Mouse (Mus musculus): ENCODE data around the gene Gm614. TPM values are rescaled to one million over a fixed set of nuclear protein-coding genes. Genes with fewer than 3 reads are reported as not detected.

Gm614 gene
- not detected in 2 replicates for polyA plus RNA-seq (2021; fragmentation: Nextera tagmentation)
- long read RNA-seq, experiment 1 = 0 reads
- long read RNA-seq, experiment 2 = 0 reads

DNA sequence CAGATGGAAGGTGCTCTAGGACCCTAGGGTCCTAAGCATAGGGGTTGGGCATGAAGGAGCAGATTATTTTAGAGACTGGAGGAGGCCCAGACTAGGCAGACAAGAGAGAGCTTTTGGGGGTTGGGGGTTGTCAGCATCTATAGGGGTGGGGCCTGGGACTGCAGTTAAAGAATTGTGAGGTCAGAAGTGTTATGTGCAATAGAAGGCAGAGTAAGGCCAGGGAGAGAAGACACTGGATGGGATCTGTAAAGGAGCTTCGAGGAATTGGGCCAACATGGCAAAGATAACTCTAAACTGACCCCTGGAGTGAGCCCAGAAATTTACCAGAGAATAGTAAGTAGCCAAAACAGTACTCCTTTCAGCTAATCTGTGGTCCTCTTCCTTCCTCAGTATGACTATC lies at the start of gene Gm614:
TSS of gene Gm614 (minus strand) at position 101 of the 400 bp plus-strand sequence.

DNA sequence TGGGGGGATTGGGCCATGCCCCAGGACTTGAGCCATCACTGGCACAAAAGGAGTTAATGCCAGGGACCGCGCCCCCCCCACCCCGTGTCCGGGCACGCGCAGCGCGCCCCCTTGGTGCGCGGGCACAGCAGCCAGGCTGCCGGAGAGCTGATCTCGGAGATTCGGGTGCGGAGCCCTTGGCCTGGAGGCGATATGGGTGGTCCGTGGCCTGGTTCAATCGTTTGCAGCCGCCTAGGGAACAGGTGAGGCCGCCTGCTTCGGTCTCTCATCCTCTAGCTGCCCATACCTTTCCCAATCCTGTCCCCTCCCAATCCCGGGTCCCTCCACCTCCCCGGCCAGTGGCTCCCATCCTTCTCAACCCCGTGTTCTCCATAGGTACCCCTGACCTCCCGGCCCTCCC lies 35.3 kb upstream of the Gm614 start, which contains the start of gene Nlgn3:
TSS of gene Nlgn3 (plus strand) at position 114 of the 400 bp plus-strand sequence.

GRCm38 (mm10) chrX:101273875-101274738 lies 10.3 kb upstream of the Gm614 start, which contains the start of gene Med12:
TSS of gene Med12 (plus strand) at chrX:101274030.

GRCm38 (mm10) chrX:101268755-101269124 lies 4.9 kb upstream of the Gm614 start, which contains the start of gene Gm20489:
TSS of gene Gm20489 (minus strand) at chrX:101269023.

GRCm38 (mm10) chrX:101268025-101268754 lies 4.4 kb upstream of the Gm614 start, which contains the start of gene Il2rg:
TSS of gene Il2rg (minus strand) at chrX:101268255.

GRCm38 (mm10) chrX:101253952-101254729 lies 9.7 kb downstream of the Gm614 start, which contains the start of gene Foxo4:
TSS of gene Foxo4 (plus strand) at chrX:101254528.

DNA sequence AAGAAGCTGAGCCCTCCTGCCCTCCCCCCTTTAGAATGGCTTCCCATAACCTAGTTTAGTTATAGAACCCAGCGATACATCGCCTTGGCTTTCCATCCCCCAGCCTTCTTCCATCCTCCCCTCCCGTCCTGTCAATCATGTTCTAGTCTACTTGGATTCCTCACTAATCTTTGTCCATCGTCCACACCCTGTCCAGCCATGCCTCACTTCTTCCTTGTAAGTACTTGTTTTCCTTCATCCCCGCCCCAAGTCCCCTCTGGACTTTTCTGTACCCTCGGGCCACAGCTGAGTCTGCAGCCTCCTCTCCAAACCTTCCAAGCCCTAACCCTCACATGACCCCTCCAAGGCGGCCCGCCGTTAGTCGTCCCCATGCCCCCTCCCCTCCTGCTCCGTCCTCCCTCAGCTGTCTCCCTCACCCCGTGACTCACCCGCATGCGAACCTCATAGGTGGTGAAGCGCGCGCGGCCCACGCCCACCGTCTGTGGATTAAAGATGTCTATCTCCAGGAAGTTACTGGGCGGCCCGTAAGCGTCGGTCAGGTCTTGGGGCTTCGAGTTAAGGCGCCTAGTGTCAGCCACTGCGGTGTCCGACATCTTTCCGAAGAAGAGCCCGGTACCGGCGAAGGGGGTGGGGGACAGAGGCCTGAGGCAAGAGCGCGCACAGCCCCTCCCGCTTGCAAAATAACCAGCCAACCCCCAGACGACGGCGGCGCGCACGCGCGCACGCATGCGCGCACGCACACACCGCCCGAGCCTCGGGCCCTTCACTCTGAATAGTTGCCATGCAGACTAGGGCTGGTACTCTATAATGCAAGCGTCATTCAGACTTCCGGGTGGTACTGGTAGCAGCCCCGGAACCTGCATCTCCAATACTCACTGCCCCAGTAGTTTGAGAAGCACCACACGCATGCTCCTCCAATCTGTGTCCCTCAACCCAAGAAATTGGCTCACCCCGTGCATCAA lies 41.7 kb downstream of the Gm614 start, which contains the start of gene Snx12:
TSS of gene Snx12 (minus strand) at position 730 of the 962 bp plus-strand sequence.

Other genes with a start within 250 kb of the Gm614 start
- 0.16 and 0.35 TPM in 2 replicates for gene Tex11, start 204.3 kb downstream of the Gm614 start, polyA plus RNA-seq (2021; fragmentation: Nextera tagmentation)
- gene Slc7a3, start 178.0 kb downstream of the Gm614 start, polyA plus RNA-seq (2021; fragmentation: Nextera tagmentation) = 7.5 and 8.6 TPM in 2 replicates
- 37.4 and 39.0 TPM in 2 replicates for gene Snx12, start 41.4 kb downstream of the Gm614 start, polyA plus RNA-seq (2021; fragmentation: Nextera tagmentation)
- 0.67 and 0.72 TPM in 2 replicates for gene Foxo4, start 9.5 kb downstream of the Gm614 start, polyA plus RNA-seq (2021; fragmentation: Nextera tagmentation)
- 1.4 and 1.9 TPM in 2 replicates for gene Il2rg, start 4.3 kb upstream of the Gm614 start, polyA plus RNA-seq (2021; fragmentation: Nextera tagmentation)
- gene Gm20489, start 5.0 kb upstream of the Gm614 start, polyA plus RNA-seq (2021; fragmentation: Nextera tagmentation) = not detected in 2 replicates
- gene Med12, start 10.0 kb upstream of the Gm614 start, polyA plus RNA-seq (2021; fragmentation: Nextera tagmentation) = 2.6 and 2.9 TPM in 2 replicates
- 112 and 129 TPM in 2 replicates for gene Nlgn3, start 35.2 kb upstream of the Gm614 start, polyA plus RNA-seq (2021; fragmentation: Nextera tagmentation)
- 24.4 TPM in 2 replicates for gene Gjb1, start 112.4 kb upstream of the Gm614 start, polyA plus RNA-seq (2021; fragmentation: Nextera tagmentation)
- gene Zmym3, start 156.9 kb upstream of the Gm614 start, polyA plus RNA-seq (2021; fragmentation: Nextera tagmentation) = 19.8 and 27.6 TPM in 2 replicates
- gene Nono, start 165.3 kb upstream of the Gm614 start, polyA plus RNA-seq (2021; fragmentation: Nextera tagmentation) = 87.1 and 92.9 TPM in 2 replicates
- gene Itgb1bp2, start 185.1 kb upstream of the Gm614 start, polyA plus RNA-seq (2021; fragmentation: Nextera tagmentation) = not detected in 2 replicates